Mouse (Mus musculus) liver, adult 2 months (tissue): ENCODE results near the gene Slc25a22.

Experiments used
- CTCF ChIP-seq: fragments of 200-500 bp; IDR thresholded peaks from 2 replicates; pipeline ENCODE4 v1.5.1; 2011; ENCODE audit warnings: low read depth, low read length, control low read depth
- POLR2A ChIP-seq: fragments of 200-500 bp; IDR thresholded peaks from 2 replicates; pipeline ENCODE4 v1.6.1; 2011; ENCODE audit warnings: low read length, control low read depth; ENCODE audit not compliant: insufficient read depth; ENCODE audit errors: extremely low read depth

- TF ChIP-seq CTCF (no peak), POLR2A (no peak)
Measured at GRCm38 (mm10) chr7:141457236-141457635, 19.5 kb upstream of the Slc25a22 start.
